Mouse (Mus musculus) E14TG2a.4 (cell line): ENCODE measurements at regions not wholly inside any gene's neighbourhood (a gene's known extent, or its start where the extent isn't known, plus 50 kb on each side); places are given as distances from the start of the nearest gene placed in this dataset.

Source experiments
- CTCF ChIP-seq: conservative IDR thresholded peaks from 2 replicates; pipeline ENCODE4 v1.5.1; 2014; ENCODE audit warnings: low read length
- NANOG ChIP-seq: IDR thresholded peaks from 2 replicates; pipeline ENCODE4 v1.6.1; 2014; ENCODE audit warnings: borderline replicate concordance, low read length, mixed read lengths
- POU5F1 ChIP-seq: IDR thresholded peaks from 2 replicates; pipeline ENCODE4 v1.6.1; 2014; ENCODE audit warnings: low read length, borderline replicate concordance

- TF ChIP-seq CTCF = no peak
- no peak for TF ChIP-seq NANOG
- TF ChIP-seq POU5F1 = no peak
Observed at GRCm38 (mm10) chr5:77546001-77546620, 138.3 kb upstream of the Igfbp7 start.
